Mouse (Mus musculus) fibroblast of lung, adult 2 months (primary cell): ENCODE data around the gene Rac1.

Experiments
- DNase-seq: peaks from one replicate; pipeline ENCODE4 v3.0.0-alpha.2; 2011; ENCODE audit warnings: low read depth

Rac1 gene

DNA sequence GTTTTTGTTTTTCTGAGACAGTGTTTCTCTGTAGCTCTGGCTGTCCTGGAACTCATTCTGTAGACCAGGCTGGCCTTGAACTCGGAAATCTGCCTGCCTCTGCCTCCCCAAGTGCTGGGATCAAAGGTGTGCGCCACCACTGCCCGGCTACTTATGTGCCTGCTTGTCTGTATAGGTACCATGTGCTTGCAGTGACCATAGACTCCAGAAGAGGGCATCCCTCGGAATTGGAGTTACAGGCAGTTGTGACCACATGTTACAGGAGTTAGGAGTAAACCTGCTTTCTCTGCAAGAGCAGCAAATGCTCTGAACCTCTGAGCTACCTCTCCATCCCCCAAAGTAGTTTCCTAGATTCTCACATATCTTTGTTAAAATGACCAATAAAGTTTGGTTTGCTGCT lies 36.1 kb downstream of the Rac1 start:
- DNase-seq = no peak

DNA sequence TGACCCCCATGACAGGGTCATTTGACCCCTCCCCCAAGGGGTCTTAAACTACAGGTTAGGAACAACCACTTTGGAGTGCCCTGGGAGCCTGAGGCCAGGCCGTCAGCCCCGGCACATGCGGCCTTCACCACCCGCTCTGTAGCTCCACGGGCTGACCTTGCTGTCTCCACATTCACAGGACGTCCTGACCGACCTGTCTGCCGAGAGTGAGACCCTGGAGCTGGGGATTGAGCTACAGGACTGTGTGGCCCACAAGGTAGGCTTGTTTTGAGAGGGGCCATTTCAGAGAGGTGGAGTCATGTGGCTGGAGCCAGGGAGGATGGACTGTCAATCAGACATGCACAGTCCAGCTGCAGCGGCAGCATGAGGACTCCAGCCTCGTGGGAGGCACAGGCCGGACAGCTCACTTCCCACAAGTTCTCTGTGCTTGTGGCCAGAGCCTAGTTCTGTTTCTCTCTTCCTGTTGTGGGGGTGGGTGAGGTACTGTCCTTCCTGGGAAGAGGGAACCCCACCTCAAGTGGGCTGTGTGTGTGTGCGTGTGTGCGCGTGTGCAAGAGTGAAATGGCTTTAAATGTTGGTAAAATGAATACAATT lies 38.0 kb downstream of the Rac1 start:
- no peak for DNase-seq

DNA sequence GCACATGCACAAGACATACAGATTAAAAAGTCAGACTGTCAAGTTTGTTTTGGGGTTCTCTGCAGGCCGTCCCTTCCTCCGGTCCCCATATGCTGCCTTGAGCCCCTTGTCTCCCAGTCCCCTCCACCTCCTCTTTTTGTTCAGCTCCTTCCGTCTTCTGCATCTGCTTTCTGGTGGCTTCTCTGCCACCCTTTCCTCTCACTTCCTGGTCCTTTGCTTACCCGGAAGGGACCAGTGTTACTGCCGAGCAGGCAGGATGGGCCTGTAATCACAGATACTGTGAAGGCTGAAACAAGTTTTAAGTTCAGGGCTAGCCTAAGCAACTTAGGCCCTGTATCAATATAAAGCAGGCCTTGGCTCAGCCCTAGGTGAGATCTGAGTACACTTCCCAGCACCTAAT lies 39.8 kb downstream of the Rac1 start:
- DNase-seq = no peak

DNA sequence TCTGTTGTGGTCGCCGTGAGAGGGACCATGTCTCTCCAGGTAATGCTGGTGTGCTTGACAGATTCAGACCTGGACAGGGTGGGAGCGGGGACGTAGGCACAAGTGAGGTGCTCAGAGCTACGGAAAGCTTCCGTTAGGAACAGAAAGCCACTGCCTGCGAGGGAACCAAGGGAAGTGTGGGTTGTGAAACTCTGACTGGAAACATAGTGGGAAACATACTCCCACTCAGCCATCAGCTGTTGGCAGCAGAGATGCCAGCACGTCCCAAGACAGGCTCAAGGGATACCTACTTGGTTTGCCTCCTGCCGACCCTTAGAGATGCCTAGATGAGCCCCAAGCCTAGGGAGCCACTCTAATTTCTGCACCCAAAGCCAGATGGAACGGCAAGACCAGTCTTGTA lies 40.6 kb downstream of the Rac1 start:
- DNase-seq = no peak

DNA sequence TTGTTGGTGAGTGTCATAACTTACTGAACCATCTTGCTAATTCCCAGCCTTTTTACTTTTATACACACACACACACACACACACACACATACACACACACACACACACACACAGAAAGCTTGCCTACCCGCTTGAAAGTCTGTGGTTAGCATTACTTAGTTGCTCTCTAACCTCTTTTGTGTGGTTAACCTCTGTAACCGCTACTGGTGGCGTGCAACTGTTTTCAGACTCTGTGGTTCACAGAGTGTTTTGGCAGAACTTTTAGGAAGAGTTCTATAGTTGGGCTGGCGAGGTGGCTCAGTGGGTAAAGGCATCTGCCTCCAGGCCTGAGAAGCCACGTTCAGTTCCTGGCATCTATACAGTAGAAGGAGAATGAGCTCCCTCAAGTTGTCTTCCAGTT lies 42.9 kb downstream of the Rac1 start:
- no peak for DNase-seq

DNA sequence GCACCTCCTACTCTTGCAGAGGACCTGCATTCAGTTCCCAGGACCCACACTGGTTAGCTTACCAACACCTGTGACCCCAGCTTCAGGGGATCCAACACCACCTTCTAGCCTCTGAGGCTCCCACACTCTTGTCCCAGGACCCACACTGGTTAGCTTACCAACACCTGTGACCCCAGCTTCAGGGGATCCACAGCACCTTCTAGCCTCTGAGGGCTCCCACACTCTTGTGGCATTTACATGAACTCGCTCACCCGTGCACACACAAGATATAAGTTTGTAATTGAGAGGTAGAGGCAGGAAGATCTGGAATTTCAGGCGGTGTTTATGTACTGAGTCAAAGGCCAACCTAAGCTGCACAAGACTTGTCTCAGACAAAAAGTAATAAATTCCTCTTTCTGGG lies 49.9 kb downstream of the Rac1 start:
- no peak for DNase-seq

DNA sequence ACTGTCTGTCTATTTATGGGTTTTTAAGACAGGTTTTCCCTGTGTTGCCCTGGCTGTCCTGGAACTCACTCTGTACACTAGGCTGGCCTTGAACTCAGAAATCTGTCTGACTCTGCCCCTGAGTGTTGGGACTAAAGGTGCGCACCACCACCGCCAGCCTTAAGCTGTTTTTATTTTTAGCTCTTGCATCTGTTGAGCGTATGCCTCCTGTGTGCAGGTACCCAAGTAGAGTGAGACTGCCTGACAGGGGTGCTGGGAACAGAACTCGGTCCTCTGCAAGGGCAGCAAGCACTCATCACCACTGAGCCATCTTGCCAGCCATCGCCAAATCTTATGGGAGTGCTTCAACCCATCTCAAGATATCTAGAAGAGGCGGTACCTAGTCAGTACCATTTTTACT lies 51.8 kb downstream of the Rac1 start:
- no peak for DNase-seq

DNA sequence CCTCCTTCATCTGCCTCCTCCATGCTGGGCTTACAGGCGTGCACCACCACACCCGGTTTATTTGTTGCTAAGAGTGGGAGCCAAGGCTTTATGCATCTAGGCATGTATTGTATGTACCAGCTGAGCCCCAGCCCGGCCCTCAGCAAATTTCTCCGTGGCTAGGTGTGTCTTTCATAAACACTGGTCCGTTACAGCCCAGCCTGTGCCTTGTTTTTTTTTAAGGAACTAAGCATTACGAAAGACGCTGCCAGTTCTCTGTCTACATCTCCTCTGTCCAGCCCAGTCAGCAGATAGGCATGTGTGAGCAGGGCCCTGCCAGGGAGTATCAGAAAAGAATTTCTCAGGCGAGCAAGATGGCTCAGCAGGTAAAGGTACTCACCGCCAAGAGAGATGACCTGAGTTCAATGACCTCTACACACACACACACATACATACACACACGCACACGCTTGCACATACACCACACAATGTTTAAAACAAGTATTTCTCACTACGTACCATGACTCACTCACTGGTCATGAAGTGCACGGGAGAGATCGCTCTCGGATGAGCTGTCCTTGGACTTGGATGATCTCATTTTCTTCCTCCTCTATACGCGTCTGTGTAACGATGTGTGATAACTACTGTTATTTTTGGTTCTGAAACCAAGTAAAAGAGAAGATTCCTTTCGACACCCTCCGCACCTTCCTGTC lies 52.5 kb downstream of the Rac1 start:
- DNase-seq = peak; percentile 17

DNA sequence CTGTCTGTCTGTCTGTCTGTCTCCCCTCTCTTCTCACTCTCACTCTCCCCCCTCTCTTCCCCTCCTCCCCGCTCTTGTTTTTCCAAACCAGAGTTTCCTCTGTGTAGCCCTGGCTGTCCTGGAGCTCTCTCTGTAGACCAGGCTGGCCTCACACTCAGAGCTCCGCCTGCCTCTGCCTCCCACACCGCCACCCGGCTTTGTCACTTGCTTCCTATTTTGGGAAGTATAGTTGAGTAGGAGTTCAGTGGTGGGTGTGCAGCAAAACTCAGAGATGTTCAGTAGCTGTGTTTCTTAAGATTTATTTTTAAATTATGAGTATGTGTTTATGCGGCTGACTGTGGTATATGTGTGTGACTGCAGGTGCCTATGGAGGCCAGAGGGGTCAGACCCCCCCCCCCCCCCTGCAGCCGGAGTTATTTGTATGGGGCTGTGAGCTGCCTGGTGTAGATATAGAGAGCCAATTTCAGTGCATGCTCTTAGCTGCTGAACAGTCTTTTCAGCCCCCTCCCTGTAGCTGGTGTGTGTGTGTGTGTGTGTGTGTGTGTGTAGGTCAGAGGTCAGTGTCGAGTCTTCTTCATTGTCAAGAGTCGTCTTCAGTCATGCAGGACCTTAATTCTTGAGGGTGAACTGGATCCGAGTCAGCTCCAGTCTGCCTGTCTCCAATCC lies 55.8 kb downstream of the Rac1 start:
- no peak for DNase-seq

DNA sequence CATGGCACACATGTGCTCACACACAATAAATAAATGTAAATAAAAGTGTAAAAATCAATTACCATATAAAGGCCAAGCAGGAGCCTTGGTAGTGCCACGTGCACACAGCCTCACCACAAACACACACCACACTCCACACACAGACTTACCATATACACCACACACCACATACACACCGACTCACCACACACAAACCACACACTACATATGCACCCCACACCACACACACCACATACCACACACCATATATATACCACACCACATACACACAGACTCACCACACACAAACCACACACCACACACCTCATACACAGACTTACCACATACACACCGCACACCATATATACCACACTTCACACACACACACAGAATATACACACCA lies 56.7 kb downstream of the Rac1 start:
- no peak for DNase-seq

DNA sequence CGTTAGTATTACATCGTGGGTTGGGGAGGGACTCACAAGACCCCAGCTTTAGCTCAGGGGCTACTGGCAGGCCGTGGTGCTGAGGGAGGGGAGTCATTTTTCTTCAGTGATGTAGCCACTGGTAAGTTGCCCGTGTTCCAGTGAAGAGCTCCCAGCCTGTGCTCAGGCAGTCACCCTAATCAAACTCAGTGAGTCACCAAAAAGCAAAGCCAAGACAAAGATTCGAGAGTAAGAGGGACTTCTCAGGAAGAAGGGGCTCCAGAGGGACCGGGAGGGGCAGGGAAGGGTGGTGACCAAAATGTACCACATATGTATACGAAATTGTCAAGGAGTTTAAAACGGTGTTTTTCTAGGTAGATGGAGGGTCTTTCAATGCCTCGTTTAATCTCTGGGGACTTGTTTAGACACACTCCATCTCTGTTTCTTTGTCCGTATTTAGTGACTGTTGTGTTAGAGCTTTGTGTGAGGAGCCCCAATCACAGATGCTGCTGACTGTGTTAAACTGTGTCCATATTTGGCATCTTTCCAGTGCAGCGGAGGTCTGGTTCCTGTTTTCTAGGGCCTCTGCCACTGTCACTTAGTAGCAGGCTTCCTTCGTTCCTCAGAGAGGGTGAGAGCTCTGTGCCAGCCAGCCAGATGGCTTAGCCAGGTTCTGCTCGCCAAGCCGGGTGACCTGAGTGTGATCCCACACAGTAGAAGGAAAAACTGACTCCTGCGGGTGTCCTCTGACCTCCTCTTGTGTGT lies 57.2 kb downstream of the Rac1 start:
- DNase-seq = no peak

DNA sequence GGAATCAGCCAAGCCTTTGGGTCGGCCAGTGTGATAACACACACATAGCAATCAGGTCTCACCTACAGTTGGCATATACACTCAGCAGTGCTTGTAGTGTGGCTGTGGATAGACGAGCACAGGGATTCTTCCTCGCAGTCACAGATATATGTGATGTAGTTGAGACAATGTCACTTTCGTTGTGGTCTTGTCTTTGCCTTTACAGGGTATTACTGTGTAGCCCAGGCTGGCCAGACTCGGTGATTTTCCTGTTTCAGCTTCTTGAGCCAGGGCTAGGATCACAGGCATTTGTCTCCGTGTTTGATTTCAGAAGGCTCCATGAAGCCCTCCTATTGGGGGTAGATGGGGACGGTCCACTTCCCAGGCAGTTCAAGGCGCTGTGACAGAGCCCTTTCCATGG lies 58.2 kb downstream of the Rac1 start:
- DNase-seq = no peak

DNA sequence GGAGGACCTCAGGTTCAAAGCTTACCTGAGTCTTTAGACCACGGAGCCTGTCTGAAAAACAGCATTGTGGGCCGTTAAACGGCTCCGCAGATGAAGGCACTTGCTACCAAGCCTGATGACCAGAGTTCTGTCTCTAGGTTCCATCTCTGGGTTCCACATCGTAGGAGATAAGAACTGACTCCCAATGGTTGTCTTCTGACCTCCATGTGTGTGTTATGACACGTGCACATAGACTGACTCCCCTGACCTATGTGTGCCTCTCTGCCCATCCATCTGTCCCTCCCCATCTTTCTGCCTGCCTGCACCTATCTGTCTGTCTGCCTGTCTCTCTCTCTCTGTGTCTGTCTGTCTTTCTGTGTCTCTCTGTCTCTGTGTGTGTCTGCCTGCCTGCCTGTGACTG lies 59.9 kb downstream of the Rac1 start:
- DNase-seq = no peak

DNA sequence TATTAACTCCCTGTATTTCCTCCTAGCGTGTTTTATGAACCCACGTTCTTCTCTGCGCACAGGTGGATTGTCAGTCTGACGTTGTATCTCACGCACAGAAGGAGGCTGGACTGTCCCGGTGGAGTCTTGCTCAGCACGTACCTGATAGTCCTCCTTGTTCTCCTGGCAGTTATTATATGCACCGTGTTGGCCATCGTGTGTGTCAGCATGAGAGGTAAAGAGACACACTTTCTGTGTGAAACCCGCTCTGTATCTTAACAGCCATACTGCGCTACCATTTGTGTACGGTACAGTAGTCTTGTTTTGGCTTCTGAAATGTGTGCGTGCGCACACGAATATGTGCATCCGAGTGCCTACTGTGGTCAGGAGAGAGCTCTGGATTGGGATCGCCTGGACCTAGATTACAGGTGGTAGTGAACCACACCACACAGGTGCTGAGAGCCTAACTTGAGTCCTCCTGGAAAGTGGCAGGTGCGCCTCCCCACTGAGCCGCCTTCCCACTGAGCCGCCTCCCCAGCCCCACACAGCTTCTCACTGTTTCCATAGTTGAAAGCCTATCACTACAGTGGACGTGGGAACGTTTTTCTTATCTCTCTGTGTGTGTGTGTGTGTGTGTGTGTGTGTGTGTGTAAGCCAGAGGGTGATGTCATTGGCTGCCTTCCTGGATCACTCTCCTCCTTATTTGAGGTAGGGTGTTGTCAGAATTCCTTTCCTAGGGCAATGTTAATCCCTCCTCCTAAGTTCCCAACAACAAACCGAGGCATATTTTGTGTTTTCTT lies 60.8 kb downstream of the Rac1 start:
- DNase-seq = no peak

DNA sequence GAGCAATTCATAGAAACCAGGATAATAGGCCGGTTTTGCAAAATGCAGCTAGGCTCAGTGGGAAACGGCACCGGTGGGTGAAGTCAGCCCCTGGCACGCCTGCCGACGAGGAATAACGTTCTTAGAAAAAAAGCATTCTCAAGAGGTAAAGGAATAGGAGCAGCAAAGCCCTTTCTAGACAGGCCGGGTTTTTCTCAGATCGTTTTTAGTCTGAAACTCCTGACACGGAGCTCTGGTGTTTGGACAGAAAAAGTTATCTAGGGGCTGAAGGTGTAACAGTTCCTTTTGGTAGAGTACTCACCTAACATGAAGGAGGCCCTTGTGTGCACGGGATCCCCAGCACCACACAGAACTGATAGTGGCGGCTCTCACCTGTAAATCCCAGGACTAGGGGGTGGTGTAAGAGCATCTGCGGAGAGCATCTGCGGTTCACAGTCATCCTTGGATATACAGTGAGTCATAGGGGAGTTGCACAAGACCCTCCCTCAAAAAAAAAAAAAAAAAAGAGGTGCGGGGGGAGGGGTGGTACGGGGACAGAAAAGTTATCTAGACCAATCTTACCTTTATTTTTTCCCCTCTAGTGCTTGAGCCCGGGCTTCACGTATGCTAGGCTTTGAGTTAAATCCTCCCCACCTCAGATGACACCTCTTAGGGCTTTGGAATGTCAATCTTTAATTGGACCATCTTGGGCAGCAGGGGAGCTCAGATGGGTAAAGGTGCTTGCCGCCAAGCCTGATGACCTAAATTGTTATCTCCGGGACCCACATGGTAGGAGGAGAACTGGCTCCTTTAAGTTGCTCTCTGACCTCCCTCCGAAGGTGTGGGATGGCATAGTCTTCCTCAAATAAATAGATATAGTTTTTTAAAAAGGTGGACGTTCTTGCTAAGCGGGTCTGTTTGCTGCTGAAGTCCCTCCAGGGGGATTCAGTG lies 62.4 kb downstream of the Rac1 start:
- no peak for DNase-seq

DNA sequence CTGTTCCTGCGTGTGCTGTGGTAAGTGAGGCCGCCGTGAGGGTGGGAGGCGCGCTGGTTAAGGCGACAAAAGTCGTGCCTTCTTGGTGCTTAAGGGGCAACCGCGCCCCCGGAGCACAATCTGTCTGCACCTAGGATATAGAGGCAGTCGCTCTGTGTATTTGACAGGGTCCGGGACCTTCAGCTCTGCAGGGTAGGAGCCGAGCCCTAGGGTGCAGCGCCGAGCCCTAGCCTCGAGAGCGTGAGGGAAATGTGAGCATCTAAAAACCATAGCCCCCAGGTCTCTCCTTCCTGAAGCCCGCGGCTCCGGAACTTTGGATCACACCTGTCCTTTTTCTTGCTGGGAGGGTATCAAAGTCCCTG lies 63.1 kb downstream of the Rac1 start:
- no peak for DNase-seq

DNA sequence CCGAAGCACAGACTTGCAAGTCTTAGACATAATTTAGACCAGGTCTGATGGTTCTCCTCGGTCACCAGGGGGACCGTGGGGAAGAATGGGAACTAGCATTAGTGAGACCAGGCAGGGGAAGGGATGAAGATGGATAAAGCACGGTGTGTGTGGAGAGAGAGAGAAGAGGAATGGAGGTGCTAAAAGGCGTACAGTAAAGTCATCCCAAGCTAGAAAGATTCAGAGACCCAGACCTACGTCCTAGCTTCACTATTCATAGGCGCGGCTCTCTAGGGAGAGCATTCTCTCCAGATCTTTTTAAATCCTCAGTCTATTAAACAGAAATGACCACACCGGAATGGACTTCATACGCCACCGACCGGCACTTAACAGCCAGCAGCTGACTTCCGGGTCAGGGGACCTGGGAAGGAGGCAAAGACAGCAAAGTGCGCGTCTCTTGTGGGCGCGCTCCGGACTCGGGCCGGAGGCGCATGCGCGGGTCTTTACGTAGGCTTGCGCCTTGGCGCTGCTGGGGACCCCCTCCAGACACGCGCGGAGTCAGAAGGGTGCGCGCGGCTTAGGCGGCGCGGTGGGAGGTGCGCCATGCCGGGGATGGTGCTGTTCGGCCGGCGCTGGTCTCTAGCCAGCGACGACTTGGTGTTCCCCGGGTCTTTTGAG lies 63.6 kb downstream of the Rac1 start, which contains the start of gene Daglb:
Gene Daglb (plus strand): TSS at position 485 of the 657 bp plus-strand sequence.
- DNase-seq = peak; percentile 53

DNA sequence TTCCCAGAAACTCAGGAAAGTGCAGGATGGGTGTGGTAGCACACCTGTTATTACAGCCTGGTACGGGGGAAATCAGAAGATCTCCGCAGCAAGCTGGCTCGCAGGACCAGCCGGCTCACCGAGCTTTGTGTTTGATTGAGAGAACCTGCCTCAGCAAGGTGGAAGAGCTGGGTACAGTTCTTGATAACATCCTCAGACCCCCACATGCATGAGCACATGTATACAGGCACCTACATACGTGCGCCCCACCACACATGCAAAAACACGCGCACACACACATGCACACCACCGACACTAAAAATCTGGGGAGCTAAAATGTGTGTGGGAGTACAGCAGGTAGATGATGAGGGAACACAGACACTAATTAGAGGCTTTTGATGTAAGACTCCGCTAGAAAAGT lies 64.2 kb downstream of the Rac1 start:
- no peak for DNase-seq
